Mouse (Mus musculus): Measurements from ENCODE around the gene Hecw2. TPM values are rescaled to one million over a fixed set of nuclear protein-coding genes. Genes with fewer than 3 reads are reported as not detected.

The Hecw2 gene
- polyA plus RNA-seq, 1 experiment from 2014 or later = 7.6 TPM

GRCm38 (mm10) chr1:53844122-53844913 lies 350.6 kb downstream of the Hecw2 start:
- peaks cover 8% of the 10 kb centered on the region; the same call in 1 of the 2 replicates for H3K4me1 ChIP-seq
- H3K36me3 ChIP-seq = no peaks in the 10 kb centered on the region
- no peak overlapping the region for H3K4me3 ChIP-seq
- no peaks in the 10 kb centered on the region for H3K27me3 ChIP-seq
- H3K27ac ChIP-seq = no peak overlapping the region
- no peak overlapping the region for H3K4me2 ChIP-seq
- no peak for ATAC-seq (ENCODE audit: insufficient number of reproducible peaks, insufficient read depth, low FRiP score, low TSS enrichment, low read depth)
- no peak overlapping the region for H3K9ac ChIP-seq
- WGBS = 90% methylated on average over 8 of the region's 8 CpGs
- no peaks in the 10 kb centered on the region for H3K9me3 ChIP-seq

GRCm38 (mm10) chr1:53843051-53843450 lies 351.9 kb downstream of the Hecw2 start:
- Histone ChIP-seq H3K9ac (no peak overlapping the region), H3K9me3 (no peaks in the 10 kb centered on the region), H3K4me3 (no peak overlapping the region), H3K36me3 (no peaks in the 10 kb centered on the region), H3K4me2 (no peak overlapping the region), H3K27me3 (no peaks in the 10 kb centered on the region), H3K27ac (no peak overlapping the region), H3K4me1 (peaks cover 8% of the 10 kb centered on the region; the same call in 1 of the 2 replicates)
- ATAC-seq (ENCODE audit: insufficient number of reproducible peaks, insufficient read depth, low FRiP score, low TSS enrichment, low read depth) = no peak
- 71% methylated on average over 3 of the region's 3 CpGs for WGBS

- H3K4me2 ChIP-seq = no peak overlapping the region
- H3K36me3 ChIP-seq = no peaks in the 10 kb centered on the region
- ATAC-seq (ENCODE audit: insufficient number of reproducible peaks, insufficient read depth, low FRiP score, low TSS enrichment, low read depth) = no peak
- 41% methylated on average over 4 of the region's 4 CpGs for WGBS
- H3K4me1 ChIP-seq = peaks cover 8% of the 10 kb centered on the region; the same call in 1 of the 2 replicates
- H3K9ac ChIP-seq = no peak overlapping the region
- no peak overlapping the region for H3K27ac ChIP-seq
- H3K4me3 ChIP-seq = no peak overlapping the region
- H3K9me3 ChIP-seq = no peaks in the 10 kb centered on the region
- H3K27me3 ChIP-seq = no peaks in the 10 kb centered on the region
Measured at GRCm38 (mm10) chr1:53841080-53841479, 353.9 kb downstream of the Hecw2 start.

GRCm38 (mm10) chr1:53839392-53839791 lies 355.6 kb downstream of the Hecw2 start:
- ATAC-seq (ENCODE audit: insufficient number of reproducible peaks, insufficient read depth, low FRiP score, low TSS enrichment, low read depth) = no peak
- Histone ChIP-seq H3K9me3 (no peaks in the 10 kb centered on the region), H3K36me3 (no peaks in the 10 kb centered on the region), H3K4me1 (0 out of 2 replicates have a peak, but pooled peaks cover 6% of the 10 kb centered on the region), H3K9ac (no peak overlapping the region), H3K4me3 (no peak overlapping the region), H3K27me3 (no peaks in the 10 kb centered on the region), H3K4me2 (no peak overlapping the region), H3K27ac (no peak overlapping the region)
- WGBS = 66% methylated on average over 2 of the region's 2 CpGs

GRCm38 (mm10) chr1:53838182-53838859 lies 356.6 kb downstream of the Hecw2 start:
- no peaks in the 10 kb centered on the region for H3K36me3 ChIP-seq
- no peak overlapping the region for H3K27ac ChIP-seq
- H3K4me2 ChIP-seq = no peak overlapping the region
- H3K4me3 ChIP-seq = no peak overlapping the region
- H3K9me3 ChIP-seq = no peaks in the 10 kb centered on the region
- H3K9ac ChIP-seq = no peak overlapping the region
- 87% methylated on average over 8 of the region's 8 CpGs for WGBS
- H3K27me3 ChIP-seq = no peaks in the 10 kb centered on the region
- 0 out of 2 replicates have a peak, but pooled peaks cover 6% of the 10 kb centered on the region for H3K4me1 ChIP-seq
- no peak for ATAC-seq (ENCODE audit: insufficient number of reproducible peaks, insufficient read depth, low FRiP score, low TSS enrichment, low read depth)

GRCm38 (mm10) chr1:53830286-53830685 lies 364.7 kb downstream of the Hecw2 start:
- Histone ChIP-seq H3K9ac (no peak overlapping the region), H3K36me3 (peaks cover 8% of the 10 kb centered on the region; the same call in 1 of the 2 replicates), H3K9me3 (no peaks in the 10 kb centered on the region), H3K4me3 (no peak overlapping the region), H3K27ac (no peak overlapping the region), H3K27me3 (no peaks in the 10 kb centered on the region), H3K4me2 (no peak overlapping the region), H3K4me1 (no peaks in the 10 kb centered on the region)
- 86% methylated on average over 5 of the region's 5 CpGs for WGBS
- no peak for ATAC-seq (ENCODE audit: insufficient number of reproducible peaks, insufficient read depth, low FRiP score, low TSS enrichment, low read depth)

GRCm38 (mm10) chr1:53829089-53829488 lies 365.9 kb downstream of the Hecw2 start:
- no peaks in the 10 kb centered on the region for H3K27me3 ChIP-seq
- no peak overlapping the region for H3K27ac ChIP-seq
- no peak overlapping the region for H3K4me3 ChIP-seq
- peaks cover 3% of the 10 kb centered on the region for H3K4me1 ChIP-seq
- no peaks in the 10 kb centered on the region for H3K9me3 ChIP-seq
- H3K4me2 ChIP-seq = no peak overlapping the region
- no peak overlapping the region for H3K9ac ChIP-seq
- H3K36me3 ChIP-seq = peaks cover 8% of the 10 kb centered on the region; the same call in 1 of the 2 replicates
- no peak for ATAC-seq (ENCODE audit: insufficient number of reproducible peaks, insufficient read depth, low FRiP score, low TSS enrichment, low read depth)
- WGBS = 81% methylated on average over 9 of the region's 9 CpGs

GRCm38 (mm10) chr1:53824446-53825337 lies 370.3 kb downstream of the Hecw2 start:
- ATAC-seq (ENCODE audit: insufficient number of reproducible peaks, insufficient read depth, low FRiP score, low TSS enrichment, low read depth) = no peak
- Histone ChIP-seq H3K9ac (no peak overlapping the region), H3K36me3 (no peaks in the 10 kb centered on the region), H3K27ac (peak overlapping the region; percentile 64; the same call in 1 of the 2 replicates), H3K4me2 (no peak overlapping the region), H3K9me3 (no peaks in the 10 kb centered on the region), H3K27me3 (no peaks in the 10 kb centered on the region), H3K4me1 (peaks cover 13% of the 10 kb centered on the region), H3K4me3 (no peak overlapping the region)
- WGBS = 86% methylated on average over 9 of the region's 9 CpGs

GRCm38 (mm10) chr1:53823687-53824445 lies 371.1 kb downstream of the Hecw2 start:
- Histone ChIP-seq H3K36me3 (no peaks in the 10 kb centered on the region), H3K4me2 (peak overlapping the region; percentile 47), H3K9ac (no peak overlapping the region), H3K4me1 (peaks cover 13% of the 10 kb centered on the region), H3K27ac (peak overlapping the region; percentile 64; the same call in 1 of the 2 replicates), H3K9me3 (no peaks in the 10 kb centered on the region), H3K4me3 (peak overlapping the region; percentile 20), H3K27me3 (no peaks in the 10 kb centered on the region)
- ATAC-seq (ENCODE audit: insufficient number of reproducible peaks, insufficient read depth, low FRiP score, low TSS enrichment, low read depth) = peak; percentile 52; the same call in 1 of the 2 replicates
- WGBS = 6% methylated on average over 10 of the region's 10 CpGs

GRCm38 (mm10) chr1:53821983-53822382 lies 373.0 kb downstream of the Hecw2 start:
- Histone ChIP-seq H3K9me3 (no peaks in the 10 kb centered on the region), H3K4me2 (no peak overlapping the region), H3K27me3 (no peaks in the 10 kb centered on the region), H3K4me1 (peaks cover 21% of the 10 kb centered on the region), H3K36me3 (no peaks in the 10 kb centered on the region), H3K9ac (no peak overlapping the region), H3K27ac (no peak overlapping the region), H3K4me3 (no peak overlapping the region)
- no peak for ATAC-seq (ENCODE audit: insufficient number of reproducible peaks, insufficient read depth, low FRiP score, low TSS enrichment, low read depth)

Measured in embryonic facial prominence, embryonic 13.5 days (tissue).